8 mouse cellular contexts compared by ENCODE assay signal in genomic region chr1:119093739-119094138, GRCm38 (mm10). TPM values are rescaled to one million over a fixed set of nuclear protein-coding genes. Genes with fewer than 3 reads are reported as not detected.
DNase-seq lines count a peak whose midpoint lies in the region; ATAC-seq lines count a peak whose summit lies in the region.
"Had no signal": no experiment of that assay in that cellular context is flagged by ENCODE, and none has a peak within 500 bp of the region (broad histone marks: within the 10 kb centered on the region; RNA-seq: fewer than 3 reads in every experiment).

No protein-coding gene starts in this region.

- no peak overlapping the region for H3K9ac ChIP-seq in forebrain, embryonic 13.5 days
- H3K9ac ChIP-seq in hindbrain, embryonic 15.5 days: no peak overlapping the region
- H3K9ac ChIP-seq: limb, embryonic 15.5 days had no signal

- ATAC-seq in forebrain, embryonic 13.5 days: peak; percentile 82
- peak; percentile 65 for ATAC-seq in hindbrain, embryonic 15.5 days (ENCODE audit: low FRiP score, low read depth)
- ATAC-seq in megakaryocyte progenitor cell, adult 5-6 weeks (replicated peaks; ENCODE audit: poor library complexity): peak; percentile 98

- no peaks in the 10 kb centered on the region for H3K9me3 ChIP-seq in forebrain, embryonic 13.5 days (replicated peaks)
- no peaks in the 10 kb centered on the region for H3K9me3 ChIP-seq in hindbrain, embryonic 15.5 days
- H3K9me3 ChIP-seq: limb, embryonic 15.5 days had no signal

- no peak overlapping the region for H3K4me3 ChIP-seq in forebrain, embryonic 13.5 days
- H3K4me3 ChIP-seq in hindbrain, embryonic 15.5 days: no peak overlapping the region
- H3K4me3 ChIP-seq: limb, embryonic 15.5 days had no signal

- H3K27ac ChIP-seq in forebrain, embryonic 13.5 days: no peak overlapping the region
- H3K27ac ChIP-seq in hindbrain, embryonic 15.5 days (replicated peaks): no peak overlapping the region
- H3K27ac ChIP-seq: limb, embryonic 15.5 days had no signal

- H3K4me1 ChIP-seq in forebrain, embryonic 13.5 days: 0 out of 2 replicates have a peak, but pooled peaks cover 2% of the 10 kb centered on the region
- H3K4me1 ChIP-seq in hindbrain, embryonic 15.5 days (replicated peaks): peaks cover 9% of the 10 kb centered on the region

- whole genome bisulfite sequencing in forebrain, embryonic 13.5 days: 20% methylated on average over 8 of the region's 8 CpGs
- WGBS in hindbrain, embryonic 15.5 days: 18% methylated on average over 8 of the region's 8 CpGs

- H3K27me3 ChIP-seq in forebrain, embryonic 13.5 days: no peaks in the 10 kb centered on the region
- no peaks in the 10 kb centered on the region for H3K27me3 ChIP-seq in hindbrain, embryonic 15.5 days
- H3K27me3 ChIP-seq: limb, embryonic 15.5 days had no signal

- no peak overlapping the region for H3K4me2 ChIP-seq in forebrain, embryonic 13.5 days
- H3K4me2 ChIP-seq in hindbrain, embryonic 15.5 days: no peak overlapping the region
- H3K4me2 ChIP-seq: limb, embryonic 15.5 days had no signal

- no peaks in the 10 kb centered on the region for H3K36me3 ChIP-seq in forebrain, embryonic 13.5 days (ENCODE audit: poor library complexity, severe bottlenecking)
- no peaks in the 10 kb centered on the region for H3K36me3 ChIP-seq in hindbrain, embryonic 15.5 days
- H3K36me3 ChIP-seq: limb, embryonic 15.5 days had no signal

- DNase-seq in Muller cell, postnatal 12 days (ENCODE audit: inconsistent ontology term): peak; percentile 47
- DNase-seq in brain, embryonic 18.5 days (ENCODE audit: low read depth, low spot score): peak; percentile 37
- DNase-seq in left cerebral cortex, adult 11 months (ENCODE audit: low spot score): peak; percentile 33
- peak; percentile 77 for DNase-seq in right cerebral cortex, postnatal 14 days

RNA-seq across cellular contexts. Expression of gene Gli2, which starts 40.3 kb away (rescaled TPM):
- 5.6 and 6.5 TPM in 2 replicates for polyA plus RNA-seq in forebrain, embryonic 13.5 days (2015; fragmentation: Nextera tagmentation; extraction: Ambion mirVana)
- polyA plus RNA-seq in hindbrain, embryonic 15.5 days (2015; fragmentation: Nextera tagmentation; extraction: Ambion mirVana): 2.5 TPM in 2 replicates
- not detected in 2 replicates for total RNA-seq in megakaryocyte progenitor cell, adult 5-6 weeks (2015)
- not detected in 2 replicates for total RNA-seq in megakaryocyte progenitor cell, adult 5-6 weeks (2017)
